Comparison of ENCODE assay signal across 21 mouse cellular contexts in genomic region chr16:93018766-93019165, GRCm38 (mm10).
DNase-seq lines count a peak whose midpoint lies in the region; ATAC-seq and TF ChIP-seq lines count a peak whose summit lies in the region.
"Had no signal": no experiment of that assay in that cellular context is flagged by ENCODE, and none has a peak within 500 bp of the region (broad histone marks: within the 10 kb centered on the region; RNA-seq: fewer than 3 reads in every experiment).

No protein-coding gene starts in this region.

- H3K9me3 ChIP-seq in embryonic facial prominence, embryonic 13.5 days: no peaks in the 10 kb centered on the region
- H3K9me3 ChIP-seq in embryonic facial prominence, embryonic 10.5 days: no peaks in the 10 kb centered on the region
- H3K9me3 ChIP-seq in CH12.LX (replicated peaks; ENCODE audit: low read length): no peaks in the 10 kb centered on the region
- H3K9me3 ChIP-seq: G1E had no signal

- 47% methylated on average over 5 of the region's 5 CpGs for WGBS in embryonic facial prominence, embryonic 13.5 days
- WGBS in embryonic facial prominence, embryonic 10.5 days: 53% methylated on average over 5 of the region's 5 CpGs

- H3K36me3 ChIP-seq in embryonic facial prominence, embryonic 13.5 days: no peaks in the 10 kb centered on the region
- no peaks in the 10 kb centered on the region for H3K36me3 ChIP-seq in embryonic facial prominence, embryonic 10.5 days (replicated peaks)
- H3K36me3 ChIP-seq in CH12.LX (replicated peaks in 1 of 2; ENCODE audit: control insufficient read depth in 1 of 2, insufficient read depth in 1 of 2, low read length in 1 of 2): peaks cover 0 to 6% of the 10 kb centered on the region in 2 experiments
- H3K36me3 ChIP-seq: G1E had no signal

- no peak for TF ChIP-seq POLR2A in CH12.LX (IDR thresholded peaks at IDR 0.05; ENCODE audit: low read depth, low read length)

- intact Hi-C loops in heart, postnatal 25 days (cut with DNase I): no loop called here

- no peak overlapping the region for H3K9ac ChIP-seq in embryonic facial prominence, embryonic 13.5 days
- H3K9ac ChIP-seq in CH12.LX (ENCODE audit: insufficient read depth, low read depth): no peak overlapping the region

- H3K27ac ChIP-seq in embryonic facial prominence, embryonic 13.5 days: peak overlapping the region; percentile 44; the same call in 1 of the 2 replicates
- no peak overlapping the region for H3K27ac ChIP-seq in embryonic facial prominence, embryonic 10.5 days (replicated peaks)
- no peak overlapping the region for H3K27ac ChIP-seq in CH12.LX (ENCODE audit: insufficient read depth, low read depth)

- no peak for ATAC-seq in embryonic facial prominence, embryonic 13.5 days (ENCODE audit: insufficient number of reproducible peaks, insufficient read depth, low FRiP score, low TSS enrichment, low read depth)
- ATAC-seq: activated CD4-positive, CD25-positive, alpha-beta regulatory T cell, adult 4 months; CD4-positive, CD25-positive, alpha-beta regulatory T cell, adult 4 months; Patski had no signal

- peaks cover 11% of the 10 kb centered on the region; the same call in 1 of the 2 replicates for H3K27me3 ChIP-seq in embryonic facial prominence, embryonic 13.5 days
- H3K27me3 ChIP-seq in embryonic facial prominence, embryonic 10.5 days (replicated peaks; ENCODE audit: low read depth, poor library complexity, severe bottlenecking): peaks cover 69% of the 10 kb centered on the region
- H3K27me3 ChIP-seq in CH12.LX (replicated peaks): no peaks in the 10 kb centered on the region
- H3K27me3 ChIP-seq: Patski had no signal

- H3K4me3 ChIP-seq in embryonic facial prominence, embryonic 13.5 days: no peak overlapping the region
- H3K4me3 ChIP-seq in embryonic facial prominence, embryonic 10.5 days: no peak overlapping the region
- H3K4me3 ChIP-seq in CH12.LX (replicated peaks in 1 of 3; ENCODE audit: low read depth in 2 of 3, low read length in 2 of 3, poor library complexity in 1 of 3): no peak overlapping the region

- TF ChIP-seq CTCF in CH12.LX (conservative IDR thresholded peaks at IDR 0.05 in 1 of 2, IDR thresholded peaks at IDR 0.05 in 1 of 2; ENCODE audit: low read depth in 2 of 2, low read length in 2 of 2): no peak

- no peaks in the 10 kb centered on the region for H3K79me2 ChIP-seq in CH12.LX (replicated peaks; ENCODE audit: control insufficient read depth, extremely low read depth, insufficient read depth, poor library complexity, severe bottlenecking)

- in situ Hi-C loops in CH12.LX (cut with MboI; ENCODE audit: low pct_ligation_motif_present, low pct_unique_long_range_greater_than_20kb, low sequenced_read_pairs): no loop called here

- no peak for DNase-seq in embryonic facial prominence, embryonic 10.5 days (ENCODE audit: low spot score)
- peak; percentile 71 for DNase-seq in heart, adult 11 months
- no peak for DNase-seq in heart, postnatal 25 days (ENCODE audit: low spot score)
- no peak for DNase-seq in CH12.LX (ENCODE audit: extremely low read depth)
- no peak for DNase-seq in kidney, postnatal 4 days
- DNase-seq: adrenal gland, adult 2 months; adrenal gland, adult 8-10 months; adrenal gland, postnatal 10 days; adrenal gland, postnatal 14 days; adrenal gland, postnatal 25 days; adrenal gland, postnatal 36 days; B cell, adult 2 months; cerebellum, adult 11 months; cerebellum, adult 11-12 months; cerebellum, adult 18-20 months; cerebellum, adult 2 months had no signal

- no peak for TF ChIP-seq EP300 in CH12.LX (IDR thresholded peaks at IDR 0.05; ENCODE audit: low read length)

- no peak for TF ChIP-seq RAD21 in CH12.LX (IDR thresholded peaks at IDR 0.05; ENCODE audit: low read depth, low read length)

- H3K4me1 ChIP-seq in embryonic facial prominence, embryonic 13.5 days: peaks cover 24% of the 10 kb centered on the region
- peaks cover 13% of the 10 kb centered on the region; the same call in 1 of the 2 replicates for H3K4me1 ChIP-seq in embryonic facial prominence, embryonic 10.5 days
- peaks cover 29 to 63% of the 10 kb centered on the region in 2 experiments for H3K4me1 ChIP-seq in CH12.LX (ENCODE audit: control insufficient read depth in 1 of 2, insufficient read depth in 2 of 2)

- H3K4me2 ChIP-seq in embryonic facial prominence, embryonic 13.5 days: no peak overlapping the region
- H3K4me2 ChIP-seq in CH12.LX (ENCODE audit: insufficient read depth, low read depth, poor library complexity, severe bottlenecking): no peak overlapping the region

- dilution Hi-C loops in CH12.LX (cut with MboI; ENCODE audit: extremely low pct_ligation_motif_present, extremely low pct_unique_long_range_greater_than_20kb, low sequenced_read_pairs): no loop called here

TF ChIP-seq in CH12.LX, 34 proteins besides CTCF, POLR2A, EP300 and RAD21:
- TF ChIP-seq MXI1 (IDR thresholded peaks at IDR 0.05; ENCODE audit: low read depth, low read length) (0 out of 2 replicates have a peak, but pooled peaks have one; percentile 25), CHD2 (IDR thresholded peaks at IDR 0.05; ENCODE audit: low read length) (no peak), CHD1 (IDR thresholded peaks at IDR 0.05; ENCODE audit: low read depth, low read length) (no peak), BHLHE40 (IDR thresholded peaks at IDR 0.05; ENCODE audit: low read depth, low read length) (peak; percentile 54; the same call in 1 of the 2 replicates), JUND (conservative IDR thresholded peaks at IDR 0.05; ENCODE audit: low read depth, low read length) (no peak)
TF ChIP-seq in CH12.LX: peak in this region for 2.
